Mouse (Mus musculus): Measurements from ENCODE around the gene Gsto1.

The Gsto1 gene

DNA sequence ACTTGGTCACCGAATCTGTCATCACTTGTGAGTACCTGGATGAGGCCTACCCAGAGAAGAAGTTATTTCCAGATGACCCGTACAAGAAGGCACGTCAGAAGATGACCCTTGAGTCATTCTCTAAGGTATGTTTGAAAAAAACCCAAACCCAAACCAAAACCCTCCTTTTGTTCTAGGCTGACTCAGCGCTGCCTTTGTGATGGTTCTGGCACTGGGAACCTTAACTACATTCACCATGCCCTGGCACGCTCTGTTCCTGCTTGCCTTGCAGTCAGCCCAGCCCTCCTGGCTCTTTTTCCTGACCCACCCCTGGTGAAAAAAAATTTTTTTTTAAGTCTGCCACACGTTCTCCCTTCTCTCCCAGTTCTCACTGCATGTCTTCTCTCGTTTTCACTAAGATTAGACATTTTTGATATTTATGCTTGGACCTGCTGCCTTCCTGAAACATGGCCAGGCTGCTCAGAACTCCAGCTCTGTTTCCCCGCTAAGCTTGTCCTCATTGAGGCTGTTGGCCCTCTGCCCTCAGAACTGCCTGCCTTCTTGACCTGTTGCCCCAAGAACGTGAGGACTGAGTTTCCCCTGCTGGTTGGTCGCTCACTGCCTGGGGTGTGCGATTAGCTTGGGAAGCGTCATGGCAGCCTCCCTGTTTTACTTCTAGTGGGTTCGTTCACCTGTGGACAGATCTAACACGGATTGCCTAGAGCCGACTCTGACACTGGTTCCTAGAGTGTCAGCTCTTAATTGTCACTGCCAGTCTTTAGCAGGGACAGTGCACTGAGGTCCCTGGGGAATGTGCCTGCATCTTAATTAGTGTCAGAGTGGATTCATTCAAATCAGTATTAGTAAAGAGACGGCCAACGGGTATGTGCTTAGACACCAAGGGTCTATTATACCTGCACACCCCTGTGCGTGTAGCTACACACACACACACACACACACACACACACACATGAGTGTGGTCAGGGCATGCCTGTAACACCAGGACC lies 3.5 kb downstream of the Gsto1 start:
- CTCF ChIA-PET: no interaction called here

DNA sequence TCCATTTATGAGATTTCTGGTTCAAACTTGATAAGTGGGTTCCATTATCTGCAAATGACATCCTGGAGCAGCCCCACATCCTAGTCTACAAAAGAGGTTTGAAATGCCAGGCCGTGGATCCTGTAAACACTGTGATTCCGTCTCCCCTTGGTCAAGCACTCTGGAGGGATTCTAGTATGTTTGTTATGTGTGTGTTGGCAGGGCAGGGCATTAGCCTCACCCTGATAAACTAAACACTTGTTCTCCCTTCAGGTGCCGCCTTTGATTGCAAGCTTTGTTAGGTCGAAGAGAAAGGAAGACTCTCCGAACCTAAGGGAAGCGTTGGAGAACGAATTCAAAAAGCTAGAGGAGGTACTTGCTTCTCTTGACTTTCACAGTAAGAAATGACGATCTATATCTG lies 4.4 kb downstream of the Gsto1 start:
- CTCF ChIA-PET: no interaction called here

DNA sequence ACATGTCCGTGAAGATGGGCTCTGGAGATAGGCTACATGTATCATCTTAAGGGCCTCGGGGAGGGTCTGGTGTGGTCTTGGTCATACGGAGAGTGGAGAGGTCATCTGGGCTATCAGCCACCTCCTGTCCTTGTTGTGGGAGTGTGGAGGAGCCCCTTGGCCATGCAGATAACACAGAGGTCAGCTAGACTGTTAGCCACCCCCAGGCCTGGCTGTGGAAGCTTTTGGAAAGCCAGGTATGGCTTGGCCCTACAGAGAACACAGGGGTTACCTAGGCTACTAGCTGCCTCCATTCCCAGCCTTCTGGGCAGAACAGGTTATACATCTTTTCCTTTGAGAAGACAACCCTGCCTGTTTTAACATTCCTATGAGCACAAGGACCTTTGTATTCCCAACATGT lies 7.8 kb downstream of the Gsto1 start:
- CTCF ChIA-PET: no interaction called here

DNA sequence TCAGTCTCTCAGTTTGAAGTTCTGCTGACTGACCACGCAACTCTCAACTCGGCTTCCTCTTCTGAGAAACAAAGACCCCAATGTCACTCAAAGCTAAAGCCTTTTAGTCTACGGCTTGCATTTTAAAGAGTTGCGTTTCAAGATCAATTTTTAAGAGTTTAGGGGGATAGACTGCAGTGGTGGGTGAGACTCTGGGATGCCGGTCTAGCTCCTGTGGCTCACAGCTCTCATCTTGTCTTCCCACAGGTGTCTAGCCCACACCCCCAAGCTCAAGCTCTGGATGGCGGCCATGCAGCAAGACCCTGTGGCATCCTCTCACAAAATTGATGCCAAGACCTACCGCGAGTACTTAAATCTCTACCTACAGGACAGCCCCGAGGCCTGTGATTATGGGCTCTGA lies 9.3 kb downstream of the Gsto1 start:
- CTCF ChIA-PET: no interaction called here

DNA sequence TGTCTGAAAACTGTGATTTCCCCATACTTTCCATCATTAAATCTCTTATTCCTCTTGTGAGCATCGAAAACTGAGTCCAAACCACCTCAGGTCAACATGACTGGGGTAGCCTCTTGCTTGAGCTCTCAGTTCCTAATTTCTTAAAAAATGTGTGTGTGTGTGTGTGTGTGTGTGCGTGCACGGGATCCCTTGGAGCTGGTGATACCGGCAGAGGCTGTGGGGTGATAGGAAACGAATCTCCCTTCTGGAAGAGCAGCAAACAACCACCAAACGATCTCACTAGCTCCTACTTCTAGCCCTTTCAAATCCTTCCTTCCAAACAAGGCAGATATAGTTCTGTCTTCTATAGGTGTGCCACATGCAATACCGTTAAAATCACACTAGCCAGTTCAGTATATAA lies 10.0 kb downstream of the Gsto1 start:
- CTCF ChIA-PET: interaction anchor here (1.0 kb wide), 1 partner anchor 66 kb away, joined by 3 read pairs; no protein-coding TSS in a partner anchor

DNA sequence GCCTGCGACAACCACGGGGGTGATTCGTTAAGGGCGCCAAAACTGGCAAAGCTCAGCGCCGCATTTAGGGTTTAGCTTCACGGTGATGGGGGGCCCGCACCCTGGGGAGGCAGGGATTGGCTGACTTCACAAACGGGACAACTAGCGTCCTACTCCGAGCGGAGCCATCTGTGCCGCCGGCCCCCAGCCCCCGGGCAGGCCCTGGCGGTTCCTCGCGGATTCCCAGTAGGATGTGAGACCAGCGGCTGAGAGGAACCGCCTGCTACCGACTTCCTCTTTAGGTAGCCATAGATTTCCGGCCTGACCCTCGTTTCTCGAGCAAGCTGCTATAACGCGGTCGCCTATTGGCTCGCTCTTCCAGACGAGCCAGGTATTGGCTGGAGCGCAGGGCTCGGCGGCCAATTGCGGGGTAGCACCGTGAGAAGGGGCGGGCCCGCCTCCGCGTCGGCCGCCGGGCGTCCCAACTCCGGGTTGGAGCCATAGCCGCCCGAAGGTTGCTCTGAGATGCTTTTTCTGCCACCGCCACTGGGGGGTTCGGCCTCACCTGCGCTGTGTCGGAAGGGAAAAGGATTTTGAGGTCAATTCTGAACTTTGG lies 10.7 kb downstream of the Gsto1 start, which contains the start of gene Gsto2:
Gene Gsto2 (plus strand): TSS at position 182 of the 595 bp plus-strand sequence.
- CTCF ChIA-PET: interaction anchor here (1.0 kb wide), 1 partner anchor 65 kb away, joined by 3 read pairs; no protein-coding TSS in a partner anchor

DNA sequence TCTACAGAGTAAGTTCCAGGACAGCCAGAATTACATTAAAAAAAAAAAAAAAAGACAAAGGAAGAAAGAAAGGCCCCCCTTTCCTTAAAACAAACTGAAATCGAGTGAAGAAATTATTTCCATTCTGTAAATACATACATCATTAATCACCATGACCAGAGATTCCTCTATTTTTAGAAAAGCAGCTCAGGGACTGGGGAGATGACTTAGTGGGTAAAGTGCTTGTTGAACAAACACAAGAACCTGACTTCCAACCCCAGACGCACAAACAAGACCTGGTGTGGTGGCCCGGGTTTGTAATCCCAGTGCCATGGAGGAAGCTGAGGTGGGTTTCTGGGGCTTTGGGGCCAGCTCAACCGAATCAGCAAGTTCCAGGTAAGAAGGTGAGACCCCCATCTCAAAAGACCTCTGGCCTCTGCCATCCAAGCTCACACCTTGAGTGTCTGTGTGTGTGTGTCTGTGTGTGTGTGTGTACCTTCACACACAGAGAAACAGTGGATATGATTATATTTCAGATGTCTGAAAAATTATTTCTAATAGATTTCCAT lies 12.9 kb downstream of the Gsto1 start:
- CTCF ChIA-PET: interaction anchor here (0.8 kb wide), 1 partner anchor 14 kb away, joined by 4 read pairs; no protein-coding TSS in a partner anchor

DNA sequence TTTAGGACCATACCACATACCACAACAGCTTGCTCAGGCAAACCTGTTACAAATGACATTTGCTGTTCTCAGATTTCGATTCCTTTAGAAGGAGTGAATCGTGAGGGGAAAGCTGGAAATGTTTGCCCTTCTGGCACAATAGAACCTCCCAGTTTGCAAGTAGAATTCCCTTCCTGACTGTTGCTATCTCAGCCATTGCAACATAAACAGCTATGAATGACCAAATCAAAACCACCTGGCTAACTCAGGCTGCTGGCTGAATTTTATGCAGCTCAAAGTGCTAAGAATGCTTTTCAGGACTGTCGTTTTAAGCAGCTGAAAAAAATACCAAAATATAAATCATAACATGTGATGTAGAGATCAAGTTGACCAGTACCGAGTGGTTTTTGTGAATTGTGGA lies 14.2 kb downstream of the Gsto1 start:
- CTCF ChIA-PET: no interaction called here

DNA sequence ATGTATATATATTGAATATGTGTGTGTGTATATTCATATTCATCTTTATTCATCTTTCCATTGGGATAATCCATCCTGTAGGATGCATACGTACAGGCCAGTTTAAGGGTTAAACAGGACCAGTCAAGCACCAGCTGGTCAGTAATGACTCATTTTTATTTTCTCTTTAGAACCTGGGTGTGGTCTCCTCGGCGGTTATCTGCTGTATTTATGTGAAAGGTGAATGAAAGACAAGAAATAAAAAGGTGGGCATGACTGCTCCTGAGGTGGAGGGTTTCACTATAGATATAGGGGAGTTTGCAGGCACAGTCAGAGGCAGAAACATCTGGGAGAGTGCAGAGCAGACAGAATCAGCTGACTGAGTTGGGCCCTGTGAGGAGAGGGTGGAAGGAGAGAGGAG lies 14.7 kb downstream of the Gsto1 start:
- CTCF ChIA-PET: interaction anchor here (0.8 kb wide), 1 partner anchor 13 kb away, joined by 4 read pairs; no protein-coding TSS in a partner anchor

DNA sequence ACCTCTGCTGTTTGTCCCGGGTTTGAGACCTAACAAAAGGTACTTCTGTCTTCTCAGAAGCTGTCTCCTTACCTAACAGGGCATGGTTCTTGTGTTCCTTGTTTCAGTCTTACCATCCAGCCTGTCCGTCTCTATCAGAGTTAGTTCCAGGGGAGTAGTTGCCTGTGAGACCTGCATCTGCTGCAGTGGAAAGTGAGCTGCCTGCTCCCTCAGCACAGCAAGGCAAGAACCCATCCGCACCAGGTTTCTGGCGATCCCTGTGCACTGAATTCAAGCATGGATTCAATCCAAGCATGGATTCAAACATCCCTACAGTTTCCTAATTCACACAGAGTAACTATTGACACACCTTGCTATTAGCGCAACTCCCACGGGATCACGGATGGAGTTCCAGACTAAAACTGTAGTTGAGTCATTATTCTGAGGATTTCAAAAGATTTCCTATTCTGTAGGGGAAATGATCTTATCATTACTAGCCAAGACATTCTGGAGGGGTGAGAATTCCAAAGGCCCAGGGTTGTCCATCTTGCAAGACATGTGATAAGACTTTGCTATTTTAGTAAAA lies 15.4 kb downstream of the Gsto1 start:
- CTCF ChIA-PET: interaction anchor here (0.8 kb wide), 1 partner anchor 12 kb away, joined by 4 read pairs; no protein-coding TSS in a partner anchor

DNA sequence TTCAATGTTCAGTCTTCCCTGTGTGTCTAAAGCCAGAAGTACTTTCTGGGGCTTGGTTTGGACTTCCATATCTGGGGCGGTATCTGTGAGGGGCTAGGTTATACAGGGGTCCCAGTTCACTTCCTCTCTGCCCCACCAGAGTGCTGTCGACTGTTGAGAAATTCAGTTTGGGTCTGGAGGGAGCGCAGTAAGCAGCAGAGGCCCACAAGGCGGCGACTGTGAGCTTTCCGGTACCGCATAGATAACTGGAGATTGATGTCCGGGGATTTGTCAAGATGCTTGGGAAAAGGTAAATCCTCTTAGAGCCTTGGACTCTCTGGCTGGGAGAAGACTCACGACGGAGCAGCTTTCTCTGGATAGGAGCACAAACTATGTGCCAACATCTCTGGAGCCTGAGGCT lies 16.7 kb downstream of the Gsto1 start:
- CTCF ChIA-PET: no interaction called here

DNA sequence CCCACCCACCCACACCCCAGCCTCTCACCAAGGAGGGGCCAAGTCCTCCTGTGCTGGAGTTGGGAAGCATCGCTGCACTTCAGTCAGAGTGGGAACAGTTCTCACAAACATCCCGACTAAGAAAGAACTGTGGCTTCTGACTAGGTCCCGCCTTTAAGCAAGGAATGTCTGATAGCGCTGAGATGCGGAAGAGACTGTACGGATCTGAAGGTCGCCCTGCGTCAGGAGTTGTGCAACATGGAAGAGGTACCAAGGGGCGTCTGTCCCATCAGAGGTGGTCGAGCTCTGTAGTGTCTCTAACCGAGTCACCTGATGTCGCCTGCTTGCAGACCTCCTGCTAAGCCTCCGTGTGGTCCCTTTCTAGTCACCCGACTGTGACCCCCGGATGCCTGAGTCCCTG lies 21.5 kb downstream of the Gsto1 start:
- CTCF ChIA-PET: no interaction called here

DNA sequence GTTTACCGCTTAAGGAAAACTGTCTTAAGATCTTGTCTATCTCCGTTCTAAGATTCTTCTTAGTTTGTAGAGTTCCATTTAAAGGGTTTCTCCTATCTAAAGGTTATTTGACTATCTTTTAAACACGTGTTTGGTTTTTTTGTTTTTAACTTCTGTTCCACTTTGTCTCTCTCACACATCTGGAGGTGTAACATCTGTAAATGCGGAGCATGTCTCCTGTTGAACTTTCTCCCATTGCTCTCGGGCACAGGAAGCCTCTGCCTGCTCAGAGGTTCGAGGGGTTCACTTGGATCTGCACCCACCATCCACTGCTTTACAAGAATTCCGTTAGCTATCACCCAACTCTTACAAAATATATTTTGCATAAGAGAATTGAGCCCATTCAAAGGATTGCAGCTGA lies 26.8 kb downstream of the Gsto1 start:
- CTCF ChIA-PET: interaction anchor here (0.5 to 4.7 kb wide), 3 partner anchors 13 to 50 kb away, joined by 3 to 29 read pairs (median 4); no protein-coding TSS in a partner anchor

DNA sequence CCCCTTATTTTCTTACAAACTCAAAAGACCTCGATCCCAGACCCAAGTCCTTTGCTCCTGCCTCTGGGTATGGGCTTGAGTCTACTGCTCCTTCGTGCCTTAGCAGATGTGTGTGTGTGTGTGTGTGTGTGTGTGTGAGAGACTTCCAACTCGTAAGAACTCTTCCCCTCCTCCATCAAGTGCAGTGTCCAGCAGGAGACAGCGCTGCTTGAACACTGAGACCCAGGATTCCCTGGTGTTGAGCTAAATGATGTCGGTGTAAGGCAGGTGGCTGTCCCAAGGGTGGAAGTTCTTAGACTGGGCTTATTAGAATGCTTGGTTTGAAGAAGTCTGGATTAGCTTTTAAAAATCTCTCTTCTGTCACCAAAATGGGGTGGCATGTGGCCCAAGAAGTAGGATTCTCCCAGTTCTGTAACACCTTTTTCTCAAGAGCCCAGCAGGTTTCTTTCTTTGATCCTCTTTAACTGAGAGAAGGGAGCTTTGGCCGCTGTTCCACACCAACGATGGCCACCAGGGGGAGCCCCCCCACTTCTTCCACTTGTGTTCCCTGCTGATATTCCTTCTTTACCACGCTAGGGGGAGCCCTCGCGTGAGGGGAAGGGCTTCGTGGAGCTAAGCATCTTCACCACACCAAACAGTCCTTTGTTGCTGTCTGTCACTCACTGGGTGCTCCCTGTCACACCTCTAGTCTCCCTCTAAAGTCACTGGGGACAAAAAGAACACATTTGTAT lies 27.5 kb downstream of the Gsto1 start:
- CTCF ChIA-PET: interaction anchor here (0.8 to 4.7 kb wide), 6 partner anchors 12 to 66 kb away, joined by 3 to 29 read pairs (median 4); no protein-coding TSS in a partner anchor

DNA sequence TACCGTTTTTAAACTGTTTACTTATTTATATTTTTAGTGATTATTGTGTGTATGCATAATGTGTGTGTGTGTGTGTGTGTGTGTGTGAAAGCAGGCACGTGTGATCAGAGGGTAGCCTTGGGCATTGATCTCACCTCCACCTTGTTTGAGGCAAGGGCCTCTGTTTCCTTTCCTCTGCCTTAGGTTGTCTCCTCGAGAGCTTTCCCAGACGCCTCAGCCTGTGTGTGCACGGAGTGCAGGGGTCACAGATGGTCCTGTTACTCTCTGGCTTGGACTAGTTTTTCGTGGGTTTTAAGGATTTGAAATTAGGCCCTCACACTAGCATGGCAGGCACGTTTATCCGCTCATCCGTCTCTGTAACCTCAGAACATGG lies 28.1 kb downstream of the Gsto1 start:
- CTCF ChIA-PET: interaction anchor here (0.8 to 4.7 kb wide), 5 partner anchors 13 to 66 kb away, joined by 3 to 29 read pairs (median 4); no protein-coding TSS in a partner anchor

DNA sequence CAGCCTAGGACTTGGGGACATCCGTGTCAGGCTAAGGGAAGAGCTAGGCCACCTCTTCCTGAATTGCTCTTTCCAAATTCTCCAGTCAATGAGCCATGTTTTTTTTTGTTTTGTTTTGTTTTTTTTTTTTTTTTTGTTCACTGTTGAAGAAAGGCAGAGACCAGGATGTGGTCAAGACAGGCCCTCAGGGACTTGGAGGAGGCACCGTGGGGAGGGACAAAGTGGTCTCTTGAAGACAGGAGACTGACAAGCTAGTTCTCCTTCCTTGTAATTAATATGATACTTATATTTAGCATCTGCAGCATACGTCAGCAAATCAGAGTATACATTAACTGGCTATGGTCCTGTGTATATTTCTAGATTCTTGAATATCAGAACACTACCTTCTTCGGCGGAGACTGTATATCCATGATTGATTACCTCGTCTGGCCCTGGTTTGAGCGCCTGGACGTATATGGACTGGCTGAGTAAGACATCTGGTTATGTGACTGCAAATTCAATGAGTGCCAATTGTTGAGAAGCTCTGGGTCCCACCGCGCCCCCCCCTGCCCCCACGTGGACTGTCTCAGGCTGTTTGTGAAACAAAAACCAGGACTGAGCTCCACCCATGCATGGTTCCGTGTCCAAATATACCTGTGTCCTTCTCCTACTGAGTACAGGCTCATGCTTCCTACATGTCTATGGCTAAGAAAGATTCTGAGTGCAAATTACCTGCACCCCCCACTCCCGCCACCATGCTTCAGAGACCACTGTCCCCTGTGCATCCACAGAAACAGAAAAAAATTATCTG lies 29.7 kb downstream of the Gsto1 start:
- CTCF ChIA-PET: interaction anchor here (1.4 to 4.7 kb wide), 2 partner anchors 35 to 47 kb away, joined by 5 to 29 read pairs; partner anchors contain the start of genes Cfap43 and Itprip

DNA sequence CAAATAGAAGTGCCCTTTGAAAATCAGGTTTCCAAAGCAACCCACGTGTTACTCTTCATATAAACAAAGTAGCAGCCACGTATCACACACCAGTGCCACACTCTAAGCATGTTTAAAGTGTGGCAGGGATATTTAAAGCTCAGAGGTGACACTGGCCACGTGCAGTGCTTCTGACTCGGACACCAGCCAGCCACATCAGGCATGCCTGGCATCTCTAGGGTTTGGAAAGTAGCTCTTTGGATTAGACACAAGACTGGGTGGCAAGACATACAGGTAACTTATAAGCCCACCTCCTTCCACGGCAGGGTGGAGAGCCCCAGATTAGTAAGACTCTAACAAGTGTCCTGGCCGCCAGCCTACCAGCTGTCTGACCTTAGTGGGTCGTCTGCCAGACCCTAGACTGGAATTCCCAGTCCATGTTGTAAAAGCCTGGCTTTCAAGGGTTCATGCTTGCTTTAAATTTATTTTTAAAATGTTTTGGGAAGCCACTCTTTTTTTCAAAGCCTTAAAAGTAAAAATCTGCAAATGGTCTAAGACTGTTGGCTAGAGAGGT lies 30.5 kb downstream of the Gsto1 start:
- CTCF ChIA-PET: interaction anchor here (0.7 to 4.7 kb wide), 3 partner anchors 34 to 933 kb away, joined by 3 to 29 read pairs (median 5); partner anchors contain the start of genes Cfap43 and Itprip

DNA sequence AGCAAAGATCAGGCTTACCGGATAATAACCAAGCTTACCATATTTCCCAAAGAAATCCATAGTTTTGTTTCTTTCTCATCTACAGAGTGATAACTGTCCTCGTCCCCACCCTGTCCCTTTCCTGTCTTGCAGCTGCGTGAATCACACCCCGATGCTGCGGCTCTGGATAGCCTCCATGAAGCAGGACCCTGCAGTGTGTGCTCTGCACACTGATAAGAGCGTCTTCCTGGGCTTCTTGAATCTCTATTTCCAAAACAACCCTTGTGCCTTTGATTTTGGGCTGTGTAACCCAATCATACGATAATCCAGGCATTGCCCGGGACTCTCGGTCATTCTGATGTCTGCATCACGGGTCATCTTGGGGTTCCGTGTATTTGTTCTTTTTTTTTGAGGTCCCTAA lies 31.1 kb downstream of the Gsto1 start:
- CTCF ChIA-PET: interaction anchor here (4.7 kb wide), 1 partner anchor 46 kb away, joined by 29 read pairs; no protein-coding TSS in a partner anchor

DNA sequence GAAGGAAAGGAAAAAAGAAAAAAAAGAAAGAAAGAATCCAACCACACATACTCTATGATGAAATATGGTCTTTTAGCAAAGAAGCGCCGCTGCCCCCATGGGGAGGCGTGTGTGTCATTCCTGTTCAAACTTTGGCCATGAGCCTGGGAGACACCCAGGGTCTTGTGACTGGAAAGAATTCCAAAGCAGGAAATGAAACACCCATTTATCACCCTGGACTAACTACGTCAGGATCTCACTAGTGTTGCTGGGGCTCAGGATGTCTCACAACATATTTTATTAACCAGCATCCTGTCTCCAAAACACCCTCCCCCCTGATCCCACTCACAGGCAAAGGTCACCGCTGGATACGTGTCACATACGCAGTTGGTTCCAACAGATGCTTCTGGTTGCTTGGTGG lies 31.8 kb downstream of the Gsto1 start:
- CTCF ChIA-PET: interaction anchor here (0.8 kb wide), 1 partner anchor 29 kb away, joined by 3 read pairs; no protein-coding TSS in a partner anchor

DNA sequence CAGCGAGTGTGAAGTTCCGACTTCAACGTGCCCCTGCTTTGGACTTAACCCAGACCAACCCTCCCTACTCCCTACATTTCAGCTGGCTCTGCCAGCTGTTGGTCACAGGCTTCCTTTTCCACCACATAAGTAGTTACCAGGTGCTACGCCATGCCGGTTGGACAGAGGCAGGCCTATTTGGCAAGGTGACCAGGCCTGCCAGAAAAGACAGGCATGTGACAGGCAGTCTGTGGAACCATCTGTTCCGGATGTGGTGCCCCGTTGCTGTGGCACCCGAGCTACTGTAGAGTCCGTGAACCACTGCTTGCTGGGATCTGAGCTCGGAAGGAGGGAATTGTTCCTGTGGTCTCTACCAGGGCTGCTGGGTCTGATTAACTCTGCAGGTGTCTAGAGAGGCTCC lies 32.6 kb downstream of the Gsto1 start:
- CTCF ChIA-PET: interaction anchor here (0.8 to 1.3 kb wide), 2 partner anchors 22 to 28 kb away, joined by 3 to 6 read pairs; no protein-coding TSS in a partner anchor

Measured in spleen, embryonic (tissue).